Mouse (Mus musculus): Measurements from ENCODE around the gene Cage1. TPM values are rescaled to one million over a fixed set of nuclear protein-coding genes. Genes with fewer than 3 reads are reported as not detected.
A peak's percentile ranks its signal among the peaks of the same experiment; 100 is the strongest.

Gene Cage1
- polyA plus RNA-seq, 1 experiment from 2014 or later = 1.1 TPM

DNA sequence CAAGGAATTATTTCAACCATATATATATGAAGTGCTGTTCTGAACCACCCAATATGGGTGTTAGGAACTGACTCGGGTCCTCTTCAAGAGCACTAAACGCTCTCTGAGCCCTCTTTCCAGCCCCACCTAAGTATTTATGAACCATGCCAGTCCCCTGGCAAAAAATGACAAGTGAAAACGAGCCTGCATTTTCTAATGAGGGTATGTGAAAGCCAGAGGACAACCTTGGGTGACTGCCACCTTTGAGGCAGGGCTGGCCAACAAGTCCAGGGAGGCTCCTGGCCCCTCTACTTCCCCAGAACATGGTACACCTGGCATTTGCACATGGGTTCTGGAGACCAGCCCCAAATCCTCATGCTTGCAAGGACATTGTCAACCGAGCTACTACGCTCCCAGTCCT is 62.1 kb downstream of the Cage1 start:
- no peaks in the 10 kb centered on the region for H3K27me3 ChIP-seq (ENCODE audit: control insufficient read depth, insufficient read depth, low read length)
- no peak for ATAC-seq (ENCODE audit: low FRiP score, low TSS enrichment)
- H3K36me3 ChIP-seq (ENCODE audit: control insufficient read depth, insufficient read depth, low read length) = peaks cover 35% of the 10 kb centered on the region
- H3K4me2 ChIP-seq (replicated peaks; ENCODE audit: low read depth, low read length) = no peak overlapping the region
- no peaks in the 10 kb centered on the region for H3K9me3 ChIP-seq (ENCODE audit: control insufficient read depth, low read length)
- 90% methylated on average over 5 of the region's 5 CpGs for WGBS
- H3K4me1 ChIP-seq (ENCODE audit: control insufficient read depth, insufficient read depth, low read length) = no peaks in the 10 kb centered on the region
- H3K4me3 ChIP-seq (ENCODE audit: low read length) = no peak overlapping the region
- H3K27ac ChIP-seq (ENCODE audit: low read depth, low read length) = no peak overlapping the region
- H3K9ac ChIP-seq (ENCODE audit: low read depth, low read length) = no peak overlapping the region

DNA sequence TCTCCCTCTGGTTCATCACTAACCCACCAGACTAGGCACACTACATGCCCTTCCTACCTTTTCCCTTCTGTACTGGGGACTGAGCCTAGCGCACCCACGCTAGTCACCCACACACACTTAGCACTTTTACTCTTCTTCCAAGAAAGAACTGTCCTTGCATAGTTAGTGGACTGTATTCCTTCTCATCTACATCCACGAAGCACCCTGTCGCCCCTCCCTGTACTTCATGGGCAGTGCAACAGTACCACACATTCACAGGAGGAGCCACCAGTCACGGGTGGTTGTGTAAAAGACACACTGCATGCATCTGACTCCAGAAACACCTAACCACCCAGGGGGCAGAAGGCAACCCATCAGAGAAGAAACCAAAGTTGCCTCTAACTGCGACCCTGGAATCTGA is 62.8 kb downstream of the Cage1 start:
- Histone ChIP-seq H3K9ac (ENCODE audit: low read depth, low read length) (no peak overlapping the region), H3K4me3 (ENCODE audit: low read length) (no peak overlapping the region), H3K27ac (ENCODE audit: low read depth, low read length) (no peak overlapping the region), H3K36me3 (ENCODE audit: control insufficient read depth, insufficient read depth, low read length) (peaks cover 28% of the 10 kb centered on the region), H3K27me3 (ENCODE audit: control insufficient read depth, insufficient read depth, low read length) (no peaks in the 10 kb centered on the region), H3K9me3 (ENCODE audit: control insufficient read depth, low read length) (no peaks in the 10 kb centered on the region), H3K4me2 (replicated peaks; ENCODE audit: low read depth, low read length) (no peak overlapping the region), H3K4me1 (ENCODE audit: control insufficient read depth, insufficient read depth, low read length) (no peaks in the 10 kb centered on the region)
- 83% methylated on average over 6 of the region's 6 CpGs for WGBS
- ATAC-seq (ENCODE audit: low FRiP score, low TSS enrichment) = no peak

DNA sequence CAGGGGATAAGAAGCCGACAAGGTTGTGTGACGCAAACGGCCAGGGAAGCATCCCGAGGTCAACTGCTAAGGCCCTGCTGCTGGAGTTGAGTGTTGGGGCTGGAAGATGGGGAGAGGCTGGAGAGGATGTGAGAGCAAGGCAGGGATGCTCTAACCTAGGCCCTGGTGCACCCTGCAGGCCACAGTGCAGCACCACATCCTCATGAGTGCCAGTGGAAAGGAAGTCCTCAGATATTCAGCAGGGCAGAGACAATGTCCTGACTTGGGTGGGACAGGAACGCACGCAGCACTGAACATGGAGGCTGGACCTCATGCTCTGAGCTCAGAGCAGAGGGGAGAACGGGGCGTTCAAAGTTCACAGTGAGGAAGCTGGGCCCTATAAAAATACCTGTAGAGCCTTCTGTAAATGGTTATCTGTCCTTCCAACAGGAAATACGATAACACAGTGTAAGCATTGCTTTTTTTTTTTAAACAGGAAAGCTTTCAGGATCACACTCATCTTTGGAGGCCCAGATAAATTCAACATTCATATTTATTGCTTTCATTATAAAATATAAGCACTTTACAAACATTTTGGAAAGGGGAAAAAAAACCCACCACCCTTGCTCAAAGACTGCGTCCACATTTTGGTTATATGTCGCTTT is 65.9 kb downstream of the Cage1 start:
- Histone ChIP-seq H3K9ac (ENCODE audit: low read depth, low read length) (no peak overlapping the region), H3K4me1 (ENCODE audit: control insufficient read depth, insufficient read depth, low read length) (peaks cover 19% of the 10 kb centered on the region), H3K27me3 (ENCODE audit: control insufficient read depth, insufficient read depth, low read length) (no peaks in the 10 kb centered on the region), H3K36me3 (ENCODE audit: control insufficient read depth, insufficient read depth, low read length) (peaks cover 3% of the 10 kb centered on the region; the same call in 1 of the 2 replicates), H3K9me3 (ENCODE audit: control insufficient read depth, low read length) (no peaks in the 10 kb centered on the region), H3K4me2 (replicated peaks; ENCODE audit: low read depth, low read length) (no peak overlapping the region), H3K27ac (ENCODE audit: low read depth, low read length) (no peak overlapping the region), H3K4me3 (ENCODE audit: low read length) (no peak overlapping the region)
- WGBS = 60% methylated on average over 11 of the region's 11 CpGs
- no peak for ATAC-seq (ENCODE audit: low FRiP score, low TSS enrichment)

DNA sequence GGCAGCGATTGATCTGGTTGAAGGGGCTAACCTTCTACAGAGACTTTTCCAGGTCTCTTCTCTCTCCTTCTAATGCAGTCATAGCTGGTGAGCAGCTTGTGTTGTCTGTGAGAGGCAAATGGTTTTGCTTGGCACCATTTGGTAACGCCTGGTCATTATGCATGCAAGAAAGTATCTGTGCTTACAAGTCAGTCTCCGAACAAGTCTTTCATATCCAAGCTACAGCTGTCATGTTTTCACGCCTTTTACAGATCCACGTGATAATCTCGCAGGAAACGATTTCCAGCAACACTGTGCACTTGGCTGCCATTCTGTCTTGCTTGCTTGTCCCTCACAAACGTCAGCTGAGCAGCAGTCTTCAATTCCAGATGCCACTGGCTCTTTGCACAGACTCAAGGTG is 66.9 kb downstream of the Cage1 start:
- Histone ChIP-seq H3K4me3 (ENCODE audit: low read length) (no peak overlapping the region), H3K9me3 (ENCODE audit: control insufficient read depth, low read length) (no peaks in the 10 kb centered on the region), H3K4me2 (replicated peaks; ENCODE audit: low read depth, low read length) (no peak overlapping the region), H3K36me3 (ENCODE audit: control insufficient read depth, insufficient read depth, low read length) (no peaks in the 10 kb centered on the region), H3K27ac (ENCODE audit: low read depth, low read length) (no peak overlapping the region), H3K9ac (ENCODE audit: low read depth, low read length) (no peak overlapping the region), H3K4me1 (ENCODE audit: control insufficient read depth, insufficient read depth, low read length) (peaks cover 29% of the 10 kb centered on the region), H3K27me3 (ENCODE audit: control insufficient read depth, insufficient read depth, low read length) (no peaks in the 10 kb centered on the region)
- 65% methylated on average over 8 of the region's 8 CpGs for WGBS
- ATAC-seq (ENCODE audit: low FRiP score, low TSS enrichment) = no peak

DNA sequence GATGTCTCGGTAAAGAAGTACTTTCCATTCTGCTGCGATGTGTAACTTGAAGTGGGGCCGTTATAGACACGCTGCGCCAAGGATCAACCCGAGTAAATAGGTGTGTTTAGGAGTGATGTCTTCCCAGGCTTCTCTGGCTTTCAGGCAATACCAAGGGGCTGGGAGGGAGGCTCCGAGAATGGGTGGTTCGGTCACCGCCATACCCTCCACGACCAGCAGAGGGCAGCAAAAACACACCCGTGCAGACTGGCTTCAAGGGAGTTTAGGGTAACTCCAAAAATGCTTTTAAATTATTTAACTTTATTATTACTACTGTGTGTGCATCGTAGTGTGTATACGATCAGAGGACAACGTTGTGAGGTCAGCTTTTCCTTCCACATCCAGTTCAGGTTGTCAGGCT is 67.5 kb downstream of the Cage1 start:
- no peaks in the 10 kb centered on the region for H3K27me3 ChIP-seq (ENCODE audit: control insufficient read depth, insufficient read depth, low read length)
- H3K9ac ChIP-seq (ENCODE audit: low read depth, low read length) = no peak overlapping the region
- H3K9me3 ChIP-seq (ENCODE audit: control insufficient read depth, low read length) = no peaks in the 10 kb centered on the region
- H3K27ac ChIP-seq (ENCODE audit: low read depth, low read length) = no peak overlapping the region
- no peak overlapping the region for H3K4me3 ChIP-seq (ENCODE audit: low read length)
- no peak overlapping the region; the same call in 1 of the 2 replicates for H3K4me2 ChIP-seq (replicated peaks; ENCODE audit: low read depth, low read length)
- no peaks in the 10 kb centered on the region for H3K36me3 ChIP-seq (ENCODE audit: control insufficient read depth, insufficient read depth, low read length)
- 7% methylated on average over 14 of the region's 14 CpGs for WGBS
- peaks cover 36% of the 10 kb centered on the region for H3K4me1 ChIP-seq (ENCODE audit: control insufficient read depth, insufficient read depth, low read length)
- no peak for ATAC-seq (ENCODE audit: low FRiP score, low TSS enrichment)

DNA sequence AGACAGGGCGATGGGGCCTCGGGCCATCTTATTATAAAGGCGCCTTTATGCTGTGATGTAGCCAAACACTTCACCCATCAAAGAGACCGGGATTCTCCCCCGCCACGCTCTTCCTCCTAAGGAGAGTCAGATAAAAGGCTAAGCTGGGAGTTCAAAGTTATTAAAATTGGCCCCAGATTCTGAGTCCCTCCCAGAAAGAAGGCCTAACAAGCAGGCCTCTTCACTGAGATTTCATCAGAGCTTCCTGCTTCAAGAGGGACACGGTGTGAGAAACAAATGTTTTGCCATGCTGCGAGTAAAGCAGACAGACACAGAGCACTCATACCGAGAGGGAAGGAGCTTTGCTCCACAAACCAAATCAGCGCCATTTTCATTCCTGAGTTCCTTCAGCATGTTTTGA is 69.3 kb downstream of the Cage1 start:
- H3K9ac ChIP-seq (ENCODE audit: low read depth, low read length) = peak overlapping the region; percentile 18; the same call in 1 of the 2 replicates
- ATAC-seq (ENCODE audit: low FRiP score, low TSS enrichment) = no peak
- no peaks in the 10 kb centered on the region for H3K27me3 ChIP-seq (ENCODE audit: control insufficient read depth, insufficient read depth, low read length)
- H3K9me3 ChIP-seq (ENCODE audit: control insufficient read depth, low read length) = no peaks in the 10 kb centered on the region
- H3K4me1 ChIP-seq (ENCODE audit: control insufficient read depth, insufficient read depth, low read length) = peaks cover 42% of the 10 kb centered on the region
- no peak overlapping the region; the same call in 1 of the 2 replicates for H3K4me2 ChIP-seq (replicated peaks; ENCODE audit: low read depth, low read length)
- no peak overlapping the region for H3K4me3 ChIP-seq (ENCODE audit: low read length)
- 46% methylated on average over 10 of the region's 10 CpGs for WGBS
- H3K27ac ChIP-seq (ENCODE audit: low read depth, low read length) = peak overlapping the region; percentile 82
- no peaks in the 10 kb centered on the region for H3K36me3 ChIP-seq (ENCODE audit: control insufficient read depth, insufficient read depth, low read length)

DNA sequence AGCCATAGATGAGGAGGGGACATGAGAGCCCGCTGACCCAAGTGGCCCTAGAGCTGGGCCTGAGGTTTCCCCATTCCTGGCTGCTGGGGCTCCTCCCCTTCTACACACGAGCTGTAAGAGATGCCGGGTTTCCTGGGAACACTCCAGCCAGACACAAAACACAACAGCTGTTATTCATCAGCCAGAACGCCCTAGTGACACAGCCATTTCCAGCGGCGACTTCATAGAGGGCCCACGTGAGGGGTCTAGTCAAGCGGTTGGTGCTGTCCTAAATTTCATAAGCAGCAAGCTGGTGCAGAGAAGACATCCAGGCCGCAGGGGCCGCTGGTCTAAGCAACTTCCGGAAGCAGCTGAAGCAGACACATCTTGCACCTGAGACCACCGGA is 69.8 kb downstream of the Cage1 start:
- Histone ChIP-seq H3K9me3 (ENCODE audit: control insufficient read depth, low read length) (no peaks in the 10 kb centered on the region), H3K27me3 (ENCODE audit: control insufficient read depth, insufficient read depth, low read length) (no peaks in the 10 kb centered on the region), H3K9ac (ENCODE audit: low read depth, low read length) (no peak overlapping the region; the same call in 1 of the 2 replicates), H3K27ac (ENCODE audit: low read depth, low read length) (peak overlapping the region; percentile 82), H3K4me1 (ENCODE audit: control insufficient read depth, insufficient read depth, low read length) (peaks cover 42% of the 10 kb centered on the region), H3K4me3 (ENCODE audit: low read length) (no peak overlapping the region), H3K4me2 (replicated peaks; ENCODE audit: low read depth, low read length) (no peak overlapping the region; the same call in 1 of the 2 replicates), H3K36me3 (ENCODE audit: control insufficient read depth, insufficient read depth, low read length) (no peaks in the 10 kb centered on the region)
- ATAC-seq (ENCODE audit: low FRiP score, low TSS enrichment) = peak; percentile 76
- 14% methylated on average over 12 of the region's 12 CpGs for WGBS

DNA sequence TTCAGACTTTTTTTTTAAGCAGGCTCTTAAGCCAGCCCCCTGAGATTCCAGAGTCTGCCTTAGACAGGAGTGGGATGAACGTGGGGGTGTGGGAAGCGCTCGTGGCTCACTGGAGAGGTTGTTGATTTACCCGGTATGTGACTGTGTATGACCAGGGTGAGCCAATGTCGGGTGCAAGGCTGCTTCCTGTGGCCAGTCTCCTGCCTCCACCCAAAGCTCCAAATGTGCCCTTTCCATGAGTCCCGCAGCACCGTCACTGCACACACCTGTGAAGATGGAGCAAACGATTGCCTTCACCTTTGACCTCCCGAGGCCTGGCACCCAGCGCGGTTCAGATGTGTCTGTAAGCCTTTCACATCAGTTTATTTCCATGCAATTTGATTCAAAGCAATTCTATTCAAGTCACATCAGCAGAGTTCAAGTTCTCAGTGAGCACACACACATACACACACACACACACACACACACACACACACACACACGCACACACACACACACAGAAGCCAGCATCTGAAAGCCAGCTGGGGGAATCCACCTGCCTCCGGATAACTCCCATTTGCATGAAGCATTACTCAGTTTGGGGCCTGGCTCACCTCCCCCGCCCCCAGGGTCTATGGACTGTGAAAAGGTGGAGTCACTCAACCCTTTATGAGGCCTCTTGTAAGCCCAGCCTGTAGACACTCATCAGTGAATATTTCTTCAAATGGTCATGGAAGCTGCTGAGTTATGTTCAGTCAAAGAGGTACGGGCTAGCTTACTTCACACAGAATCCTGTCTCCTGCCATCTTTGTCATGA is 70.4 kb downstream of the Cage1 start:
- WGBS = 36% methylated on average over 15 of the region's 15 CpGs
- Histone ChIP-seq H3K9me3 (ENCODE audit: control insufficient read depth, low read length) (no peaks in the 10 kb centered on the region), H3K4me3 (ENCODE audit: low read length) (no peak overlapping the region), H3K4me1 (ENCODE audit: control insufficient read depth, insufficient read depth, low read length) (peaks cover 42% of the 10 kb centered on the region), H3K9ac (ENCODE audit: low read depth, low read length) (no peak overlapping the region), H3K27me3 (ENCODE audit: control insufficient read depth, insufficient read depth, low read length) (no peaks in the 10 kb centered on the region), H3K27ac (ENCODE audit: low read depth, low read length) (peak overlapping the region; percentile 82), H3K4me2 (replicated peaks; ENCODE audit: low read depth, low read length) (no peak overlapping the region), H3K36me3 (ENCODE audit: control insufficient read depth, insufficient read depth, low read length) (no peaks in the 10 kb centered on the region)
- ATAC-seq (ENCODE audit: low FRiP score, low TSS enrichment) = peak; percentile 79
